Mouse (Mus musculus) layer of hippocampus, postnatal 10 days (tissue): Measurements from ENCODE around the gene Hdhd3. TPM values are rescaled to one million over a fixed set of nuclear protein-coding genes. Genes with fewer than 3 reads are reported as not detected.

Experiments
- DNase-seq, 2 experiments: peaks; one replicate each; pipeline ENCODE4 v3.0.0; 2021; ENCODE audit warnings: low spot score in 2 of 2
- total RNA-seq, 2 experiments: library from RNA; stranded (reverse); gene quantifications; 2 replicates each; pipeline ENCODE4 v1.2.3; 2021

The Hdhd3 gene
- total RNA-seq, 2 experiments from 2014 or later: 7.1 to 9.4 TPM

- no peak for DNase-seq
These were observed 25.6 kb downstream of the Hdhd3 start for GRCm38 (mm10) chr4:62477542-62478244.

- DNase-seq: no peak
These were observed 27.5 kb downstream of the Hdhd3 start for GRCm38 (mm10) chr4:62475793-62476192.

GRCm38 (mm10) chr4:62475131-62475530 lies 28.1 kb downstream of the Hdhd3 start:
- DNase-seq: no peak

GRCm38 (mm10) chr4:62472071-62472470 lies 31.2 kb downstream of the Hdhd3 start:
- no peak for DNase-seq

GRCm38 (mm10) chr4:62470598-62471051 lies 32.6 kb downstream of the Hdhd3 start, which contains the start of gene Wdr31:
Wdr31 (minus strand) TSS chr4:62470896.
- peak; percentile 86 to 91 for DNase-seq

GRCm38 (mm10) chr4:62468158-62468557 lies 35.1 kb downstream of the Hdhd3 start:
- no peak for DNase-seq

GRCm38 (mm10) chr4:62463124-62463523 lies 40.1 kb downstream of the Hdhd3 start:
- no peak for DNase-seq

- no peak for DNase-seq
These were observed 42.9 kb downstream of the Hdhd3 start for GRCm38 (mm10) chr4:62460348-62460747.

GRCm38 (mm10) chr4:62459081-62459480 lies 44.2 kb downstream of the Hdhd3 start:
- peak; percentile 19 to 34 for DNase-seq

GRCm38 (mm10) chr4:62454995-62455394 lies 48.3 kb downstream of the Hdhd3 start:
- peak; percentile 45 to 63 for DNase-seq

Other genes starting within 250 kb of the Hdhd3 start
- gene Slc31a2, start 240.9 kb downstream of the Hdhd3 start, total RNA-seq: 10 to 100 TPM in 1 of 2 experiments, 1 to 10 TPM in 1; 9.5 to 11.3 TPM
- gene Fkbp15, start 142.9 kb downstream of the Hdhd3 start, total RNA-seq: 10 to 100 TPM; 42.8 to 43.6 TPM
- 10 to 100 TPM; 35.0 to 35.2 TPM for gene Slc31a1, start 142.7 kb downstream of the Hdhd3 start, total RNA-seq
- gene Cdc26, start 94.8 kb downstream of the Hdhd3 start, total RNA-seq: 10 to 100 TPM; 47.7 to 54.9 TPM
- gene Prpf4, start 94.7 kb downstream of the Hdhd3 start, total RNA-seq: 10 to 100 TPM; 13.6 to 14.0 TPM
- gene Rnf183, start 68.2 kb downstream of the Hdhd3 start, total RNA-seq: not detected
- gene Wdr31, start 32.6 kb downstream of the Hdhd3 start, total RNA-seq: 10 to 100 TPM in 1 of 2 experiments, 1 to 10 TPM in 1; 6.7 to 10.7 TPM
- gene Bspry, start 23.4 kb downstream of the Hdhd3 start, total RNA-seq: 1 to 10 TPM in 1 of 2 experiments, under 1 TPM in 1; 0.62 to 1.1 TPM
- 10 to 100 TPM; 27.7 to 28.0 TPM for gene Alad, start 16.5 kb upstream of the Hdhd3 start, total RNA-seq
- 10 to 100 TPM; 29.4 to 30.5 TPM for gene Pole3, start 21.6 kb upstream of the Hdhd3 start, total RNA-seq
- gene 4933430I17Rik, start 21.9 kb upstream of the Hdhd3 start, total RNA-seq: under 1 TPM; 0.18 to 0.46 TPM
- gene Rgs3, start 56.4 kb upstream of the Hdhd3 start, total RNA-seq: 10 to 100 TPM; 22.2 to 23.9 TPM